In genomic region chr1:95065620-95066019, GRCm38 (mm10) we compare ENCODE assay signal across 31 mouse cellular contexts.
"Had no signal": no experiment of that assay in that cellular context is flagged by ENCODE, and none has a peak within 500 bp of the region (broad histone marks: within the 10 kb centered on the region; RNA-seq: fewer than 3 reads in every experiment).

No protein-coding gene starts in this region.

- H3K4me1 ChIP-seq: limb, embryonic 10.5 days; limb, embryonic 12.5 days; limb, embryonic 13.5 days; limb, embryonic 15.5 days; liver, embryonic 12.5 days; liver, embryonic 13.5 days; liver, embryonic 15.5 days; lung, embryonic 15.5 days; megakaryocyte, embryonic 14.5 days; midbrain, embryonic 10.5 days; midbrain, embryonic 12.5 days; midbrain, embryonic 13.5 days; midbrain, embryonic 15.5 days had no signal

- DNase-seq: left cerebral cortex, postnatal 4 days; liver; liver, embryonic 13.5 days; liver, postnatal 0 days; lung, adult 18-20 months; lung, adult 2 months; lung, embryonic 14.5 days; lung, postnatal 10 days; lung, postnatal 14 days; lung, postnatal 36 days; lung, postnatal 4 days; midbrain, embryonic 14.5 days had no signal

- ATAC-seq: liver, embryonic 12.5 days; liver, postnatal 0 days; lung, postnatal 0 days; midbrain, embryonic 13.5 days; midbrain, embryonic 15.5 days; midbrain, embryonic 16.5 days had no signal

- H3K27me3 ChIP-seq: limb, embryonic 12.5 days; limb, embryonic 13.5 days; limb, embryonic 15.5 days; liver, embryonic 12.5 days; liver, embryonic 13.5 days; liver, embryonic 15.5 days; lung, embryonic 15.5 days; megakaryocyte, embryonic 14.5 days; midbrain, embryonic 12.5 days; midbrain, embryonic 13.5 days; midbrain, embryonic 15.5 days had no signal

- H3K4me2 ChIP-seq: limb, embryonic 12.5 days; limb, embryonic 13.5 days; limb, embryonic 15.5 days; liver, embryonic 11.5 days; liver, embryonic 12.5 days; liver, embryonic 13.5 days; liver, embryonic 15.5 days; lung, embryonic 14.5 days; lung, embryonic 15.5 days; midbrain, embryonic 11.5 days; midbrain, embryonic 12.5 days; midbrain, embryonic 13.5 days; midbrain, embryonic 15.5 days had no signal

- H3K4me3 ChIP-seq: limb, embryonic 10.5 days; limb, embryonic 12.5 days; limb, embryonic 13.5 days; limb, embryonic 15.5 days; liver, embryonic 12.5 days; liver, embryonic 13.5 days; liver, embryonic 15.5 days; lung, embryonic 15.5 days; megakaryocyte, embryonic 14.5 days; midbrain, embryonic 10.5 days; midbrain, embryonic 12.5 days; midbrain, embryonic 13.5 days; midbrain, embryonic 15.5 days; myocyte had no signal

- H3K9me3 ChIP-seq: limb, embryonic 10.5 days; limb, embryonic 12.5 days; limb, embryonic 13.5 days; limb, embryonic 15.5 days; liver, embryonic 12.5 days; liver, embryonic 13.5 days; liver, embryonic 15.5 days; lung, embryonic 15.5 days; megakaryocyte, embryonic 14.5 days; midbrain, embryonic 10.5 days; midbrain, embryonic 12.5 days; midbrain, embryonic 13.5 days; midbrain, embryonic 15.5 days had no signal

- H3K27ac ChIP-seq: limb, embryonic 10.5 days; limb, embryonic 12.5 days; limb, embryonic 13.5 days; limb, embryonic 15.5 days; liver, embryonic 12.5 days; liver, embryonic 13.5 days; liver, embryonic 14.5 days; liver, embryonic 15.5 days; lung, embryonic 15.5 days; macrophage; midbrain, embryonic 10.5 days; midbrain, embryonic 12.5 days; midbrain, embryonic 13.5 days; midbrain, embryonic 15.5 days had no signal

- H3K9ac ChIP-seq: limb, embryonic 12.5 days; limb, embryonic 13.5 days; limb, embryonic 15.5 days; liver, embryonic 12.5 days; liver, embryonic 13.5 days; liver, embryonic 14.5 days; liver, embryonic 15.5 days; liver, postnatal 0 days; lung, embryonic 14.5 days; lung, embryonic 15.5 days; midbrain, embryonic 12.5 days; midbrain, embryonic 13.5 days; midbrain, embryonic 15.5 days had no signal

- H3K36me3 ChIP-seq: limb, embryonic 10.5 days; limb, embryonic 12.5 days; limb, embryonic 13.5 days; limb, embryonic 15.5 days; liver, embryonic 12.5 days; liver, embryonic 13.5 days; liver, embryonic 15.5 days; lung, embryonic 15.5 days; midbrain, embryonic 10.5 days; midbrain, embryonic 12.5 days; midbrain, embryonic 13.5 days; midbrain, embryonic 15.5 days had no signal
